Mouse (Mus musculus): ENCODE data around the gene Tmsb15b1.
"Not testable (repeated sequence)": the region's sequence is repeated elsewhere in the genome, so short reads cannot be mapped to it uniquely, and the experiment has no call there.

The Tmsb15b1 gene

DNA sequence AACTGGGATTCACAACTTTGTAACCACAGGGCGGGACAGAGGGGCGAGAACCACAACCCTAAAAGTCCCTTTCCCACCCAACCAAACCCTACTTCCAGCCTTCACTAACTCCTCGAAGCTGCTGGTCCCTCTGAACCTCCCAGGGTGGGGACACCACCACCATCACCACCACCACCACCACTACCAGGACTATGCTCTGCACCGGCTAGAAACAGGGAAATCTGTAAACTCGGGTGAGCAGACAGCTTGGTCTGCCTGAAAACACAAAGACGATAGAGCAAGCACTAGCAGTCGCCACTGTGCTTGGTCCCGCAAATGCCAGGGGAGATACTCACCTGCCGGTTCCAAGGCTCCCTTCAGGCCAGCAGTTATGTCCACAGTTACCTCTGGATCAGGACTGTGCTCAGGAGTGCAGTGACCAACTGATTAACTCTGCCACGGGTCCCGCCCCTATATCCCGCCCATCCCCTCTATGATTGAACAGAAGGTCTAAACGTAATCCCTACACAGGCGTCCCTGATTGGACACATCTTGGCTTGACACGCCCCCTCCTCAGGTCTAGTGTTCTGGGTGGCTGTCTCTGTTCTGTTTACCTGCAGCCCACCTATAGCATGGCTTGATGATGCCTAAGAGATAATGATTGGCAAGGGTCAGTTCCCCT lies at the start of gene Tmsb15b1, which contains the start of gene Tmsb15l:
Gene Tmsb15b1, minus strand, starts transcription at position 451 of the 661 bp plus-strand sequence.
Gene Tmsb15l, minus strand, starts transcription at position 446 of the 661 bp plus-strand sequence.
- DNase-seq (ENCODE audit: low spot score in 2 of 2), result peak in 1 of 2 experiments; percentile 41

DNA sequence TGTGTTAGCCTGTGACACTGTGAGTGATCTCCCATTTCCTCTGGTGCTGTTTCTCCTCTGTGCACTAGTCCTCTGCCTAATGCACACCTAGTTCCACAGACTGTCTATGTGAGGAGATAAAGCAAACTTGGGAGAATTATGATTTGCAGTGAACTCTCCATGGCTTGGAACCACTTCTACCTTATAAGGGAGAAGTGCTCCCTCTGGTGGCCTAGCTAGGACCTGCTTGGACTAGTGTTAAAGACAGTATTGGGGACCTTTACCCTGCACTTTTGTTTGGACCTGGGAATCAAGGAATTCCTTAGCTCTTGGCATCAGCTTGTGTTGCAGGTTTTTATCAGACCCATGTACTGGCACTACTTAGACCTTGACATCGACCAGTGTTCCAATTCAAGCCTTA lies 42.6 kb upstream of the Tmsb15b1 start:
- DNase-seq (ENCODE audit: low spot score in 2 of 2), result peak; percentile 35 to 36

DNA sequence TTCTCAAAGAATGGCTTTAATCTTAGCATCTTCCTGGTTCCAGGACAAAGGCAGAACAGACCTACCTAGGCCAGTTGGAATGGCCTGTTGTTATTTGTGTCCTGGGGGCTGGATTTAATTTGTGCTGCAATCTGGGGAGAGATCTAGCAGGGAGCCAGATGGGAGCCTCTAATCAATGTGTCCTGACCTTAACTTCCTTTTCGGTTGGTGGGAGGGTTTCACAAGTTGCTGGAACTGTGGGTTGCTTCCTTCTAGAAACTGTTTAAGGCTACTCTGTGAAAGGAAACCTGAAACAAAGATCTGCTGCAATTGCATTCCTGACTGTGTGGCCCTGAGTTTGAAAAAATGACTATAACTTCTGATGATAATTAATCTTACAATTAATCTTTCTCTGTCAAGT lies 41.0 kb upstream of the Tmsb15b1 start:
- DNase-seq (ENCODE audit: low spot score in 2 of 2), result no peak

DNA sequence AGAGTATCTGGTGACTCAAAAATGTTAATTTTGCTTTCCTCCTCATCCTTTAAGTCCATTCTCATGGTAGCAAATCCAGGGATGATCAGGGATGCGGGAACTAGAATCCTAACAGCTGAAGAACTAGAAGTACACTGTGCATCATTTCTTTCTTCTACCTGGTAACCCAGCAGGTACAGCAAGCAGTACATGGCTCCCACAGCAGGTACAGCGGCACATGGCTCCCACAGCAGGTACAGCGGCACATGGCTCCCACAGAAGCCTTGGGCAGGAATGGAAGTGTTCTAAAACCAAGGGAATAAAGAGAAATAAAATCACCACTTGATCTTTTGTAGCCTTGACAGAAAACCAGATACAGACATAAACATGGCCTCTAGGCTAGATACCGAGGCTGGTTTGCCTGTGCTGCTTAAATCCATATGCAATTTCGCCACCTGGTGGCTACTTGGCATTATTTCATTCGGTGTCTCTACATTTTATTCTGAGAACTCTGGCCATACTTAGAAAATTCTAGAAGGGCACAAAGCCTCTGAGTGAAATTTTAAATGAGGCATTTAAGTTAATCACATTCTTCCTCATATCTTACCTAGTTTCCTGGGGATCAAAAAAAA lies 38.5 kb upstream of the Tmsb15b1 start:
- DNase-seq (ENCODE audit: low spot score in 2 of 2), result no peak

DNA sequence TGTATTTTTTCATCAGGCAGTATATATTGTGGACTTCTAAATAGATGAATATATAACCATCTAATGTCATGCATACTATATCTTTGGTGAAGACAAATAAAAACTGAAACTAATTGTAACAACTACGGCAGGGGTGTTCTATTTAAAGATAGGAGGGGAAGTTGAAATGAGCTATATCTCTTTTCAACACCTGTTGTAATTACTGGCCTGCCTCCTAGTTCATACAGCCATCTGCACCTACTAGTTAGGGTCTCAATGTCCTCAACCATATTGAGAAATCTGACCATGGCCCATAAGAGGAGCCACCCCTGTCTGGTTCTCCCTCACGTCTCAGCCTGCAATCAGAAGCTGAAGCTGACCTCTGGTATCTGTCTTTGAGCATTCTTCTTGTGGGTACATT lies 19.6 kb upstream of the Tmsb15b1 start:
- no peak for DNase-seq (ENCODE audit: low spot score in 2 of 2)

DNA sequence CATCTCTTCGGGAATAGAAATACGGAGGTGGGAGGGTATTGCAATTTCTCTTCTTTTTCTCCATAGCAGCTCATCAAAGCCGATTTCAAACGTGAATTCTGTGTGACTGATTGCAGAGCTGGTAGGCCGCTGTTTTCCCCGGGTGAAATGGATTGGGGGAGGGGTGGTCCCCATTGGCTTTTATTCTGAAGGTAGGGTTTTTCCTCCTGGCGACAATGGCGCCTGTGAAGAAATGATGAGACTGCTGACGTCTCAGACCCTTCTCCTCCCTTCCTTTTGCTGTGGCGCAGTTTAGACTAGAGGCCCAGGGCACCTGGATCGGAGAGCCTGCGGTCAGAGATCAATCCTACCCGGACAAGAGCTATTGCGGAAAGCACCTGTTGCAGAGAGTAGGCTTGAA lies 17.0 kb upstream of the Tmsb15b1 start:
- no peak for DNase-seq (ENCODE audit: low spot score in 2 of 2)

DNA sequence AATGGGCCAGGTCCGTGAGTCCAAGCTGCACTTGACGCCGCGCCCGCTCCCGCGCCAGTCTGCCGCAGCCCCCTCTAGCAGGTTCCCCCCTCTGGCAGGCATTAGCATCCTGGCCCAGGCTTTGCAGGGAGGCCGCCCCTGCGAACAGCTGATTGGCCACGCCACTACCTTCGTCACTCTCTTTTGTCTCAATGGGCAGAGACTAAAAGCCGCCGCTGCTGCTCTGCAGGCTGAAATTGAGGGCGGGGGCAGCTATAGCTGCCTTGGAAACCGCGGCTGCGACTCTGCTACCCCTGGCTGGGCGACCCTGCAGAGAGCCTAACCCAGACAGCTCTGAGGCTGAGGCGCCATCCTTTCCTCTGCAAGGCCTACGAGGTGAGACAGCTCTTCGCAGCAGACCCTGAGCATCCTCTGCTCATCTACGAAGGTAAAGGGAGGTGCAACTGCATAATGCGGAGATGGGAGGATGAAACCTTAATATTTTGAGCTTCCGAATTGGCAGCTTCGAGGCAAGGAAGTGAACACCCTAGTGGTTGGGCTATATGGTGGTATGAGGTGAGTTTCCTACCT lies 16.4 kb upstream of the Tmsb15b1 start, which contains the start of gene Zcchc18:
Gene Zcchc18, plus strand, starts transcription at position 178 of the 570 bp plus-strand sequence.
- peak; percentile 52 to 63 for DNase-seq (ENCODE audit: low spot score in 2 of 2)

DNA sequence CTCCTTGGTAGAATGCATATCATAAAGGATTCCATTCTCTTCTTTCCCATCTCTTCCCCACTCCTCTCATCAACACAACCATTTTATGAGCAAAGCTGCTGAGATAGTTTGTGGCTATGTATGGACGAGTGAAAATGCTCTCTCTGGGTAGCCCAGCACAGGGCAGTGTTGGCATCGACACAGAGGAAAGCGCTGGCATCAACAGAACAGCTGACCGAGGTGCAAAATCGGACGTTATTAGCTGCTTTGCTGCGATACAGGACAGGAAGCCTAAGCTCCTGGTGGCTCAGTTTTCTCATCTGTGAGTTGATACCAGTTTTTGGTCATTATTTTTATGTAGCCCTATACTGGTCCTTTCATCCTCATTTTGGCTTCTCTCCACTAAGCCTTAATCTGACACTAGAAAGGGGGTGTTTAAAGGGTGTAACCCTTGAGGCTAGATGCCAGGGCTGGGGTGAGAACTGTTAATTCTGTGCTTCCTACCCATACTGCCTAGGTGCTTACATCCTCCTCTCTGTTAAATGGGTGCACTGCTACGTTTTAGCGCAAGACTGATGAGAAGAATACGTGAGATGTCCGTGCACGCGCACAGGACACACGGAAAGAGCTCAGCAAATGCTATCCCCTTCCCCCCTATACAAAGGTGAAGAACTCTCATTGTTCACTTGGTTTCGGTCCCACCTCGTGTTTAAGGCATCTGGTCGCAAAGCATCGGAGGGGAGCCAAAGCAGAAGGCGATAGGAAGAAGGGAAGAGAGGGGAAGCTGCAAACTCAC lies 15.7 kb upstream of the Tmsb15b1 start:
- DNase-seq (ENCODE audit: low spot score in 2 of 2), result no peak

DNA sequence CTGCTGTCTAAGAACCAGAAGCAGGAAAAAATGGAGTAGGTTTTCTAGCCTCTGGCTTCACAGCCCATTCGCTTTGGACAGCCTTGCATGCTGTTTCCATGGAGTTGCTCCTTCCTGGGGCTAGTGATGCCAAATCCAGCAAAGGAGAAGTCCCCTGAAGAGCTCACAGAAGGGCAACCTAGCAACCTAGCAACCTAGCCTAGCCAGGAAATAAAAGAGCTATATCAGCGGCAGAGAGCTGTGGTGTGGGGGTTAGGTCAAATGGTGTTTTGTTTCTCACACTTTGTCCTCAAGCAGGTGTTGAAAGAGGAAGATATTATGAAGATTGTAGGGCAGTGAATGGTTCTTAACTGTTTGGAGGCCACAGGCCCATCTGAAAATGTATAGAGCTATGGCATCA lies 14.6 kb upstream of the Tmsb15b1 start:
- DNase-seq (ENCODE audit: low spot score in 2 of 2), result no peak

DNA sequence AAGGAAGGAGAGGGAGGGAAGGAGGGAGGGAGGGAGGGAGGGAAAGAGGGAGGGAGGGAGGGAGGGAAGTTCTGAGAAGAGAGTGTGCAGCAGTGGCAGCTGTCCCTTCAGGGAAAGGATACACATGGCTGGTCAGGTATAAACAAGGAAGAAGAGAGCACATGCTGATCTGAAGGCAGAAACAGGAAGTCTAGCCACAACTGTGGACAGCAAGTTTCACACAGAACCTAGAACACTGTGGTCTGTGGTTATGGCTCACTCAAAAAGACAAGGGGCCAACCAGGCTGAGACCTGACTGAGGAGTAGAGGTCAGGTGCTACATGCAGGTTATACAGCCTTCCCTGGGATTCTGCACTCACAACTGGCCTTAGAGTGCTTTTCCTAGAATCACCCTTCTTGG lies 9.4 kb upstream of the Tmsb15b1 start:
- DNase-seq (ENCODE audit: low spot score in 2 of 2), result no peak

DNA sequence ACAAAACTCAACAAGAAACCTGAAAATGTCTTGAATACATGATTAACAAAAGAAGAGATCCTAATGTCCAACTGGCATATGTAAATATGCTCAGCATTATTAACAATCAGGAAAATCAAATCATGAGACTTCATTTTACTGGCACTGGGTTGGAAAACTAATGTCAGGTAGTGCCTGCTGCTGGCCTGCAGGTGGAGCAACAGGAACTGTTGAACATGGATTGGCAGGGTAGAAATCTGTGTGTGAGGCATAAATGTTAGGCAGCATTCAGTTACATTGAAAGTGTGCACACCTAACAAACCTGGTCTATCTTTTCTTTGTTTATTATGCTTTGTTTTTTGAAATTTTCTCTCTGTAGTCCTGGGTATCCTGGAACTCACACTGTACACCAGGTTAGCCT lies 1.9 kb upstream of the Tmsb15b1 start:
- no peak for DNase-seq (ENCODE audit: low spot score in 2 of 2)

DNA sequence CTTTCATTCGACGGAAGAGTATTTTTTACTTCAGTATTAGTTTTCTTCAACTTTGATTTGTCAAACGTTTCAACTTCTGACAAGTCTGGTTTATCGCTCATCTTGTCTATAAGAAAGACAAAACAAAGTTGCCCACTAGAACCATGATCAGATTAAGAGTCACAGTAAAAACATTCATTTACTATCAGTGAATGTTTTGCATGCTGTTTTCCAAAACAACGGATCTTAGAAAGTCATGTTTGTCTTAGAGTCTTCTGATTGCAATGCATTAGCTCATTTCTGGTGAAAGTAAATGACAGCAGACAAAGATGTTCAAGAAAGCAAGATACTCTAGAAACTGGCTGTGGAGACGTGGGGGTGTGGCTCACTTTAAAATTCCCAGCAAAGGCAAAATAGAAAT lies 1.3 kb downstream of the Tmsb15b1 start, which contains the start of gene Tmsb15b2:
Gene Tmsb15b2, minus strand, starts transcription at position 101 of the 400 bp plus-strand sequence.
- DNase-seq (ENCODE audit: low spot score in 2 of 2), result not testable (repeated sequence)

DNA sequence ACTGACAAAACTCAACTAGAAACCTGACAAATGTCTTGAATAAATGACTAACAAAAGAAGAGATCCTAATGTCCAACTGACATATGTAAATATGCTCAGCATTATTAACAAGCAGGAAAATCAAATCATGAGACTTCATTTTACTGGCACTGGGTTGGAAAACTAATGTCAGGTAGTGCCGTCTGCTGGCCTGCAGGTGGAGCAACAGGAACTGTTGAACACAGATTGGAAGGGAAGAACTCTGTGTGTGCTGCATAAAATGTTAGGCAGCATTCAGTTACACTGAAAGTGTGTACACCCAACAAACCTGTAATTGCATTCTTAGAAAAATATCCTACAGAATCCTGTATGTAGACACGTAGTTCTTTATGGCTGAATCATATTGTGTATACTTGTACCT lies 17.0 kb downstream of the Tmsb15b1 start:
- DNase-seq (ENCODE audit: low spot score in 2 of 2), result no peak

DNA sequence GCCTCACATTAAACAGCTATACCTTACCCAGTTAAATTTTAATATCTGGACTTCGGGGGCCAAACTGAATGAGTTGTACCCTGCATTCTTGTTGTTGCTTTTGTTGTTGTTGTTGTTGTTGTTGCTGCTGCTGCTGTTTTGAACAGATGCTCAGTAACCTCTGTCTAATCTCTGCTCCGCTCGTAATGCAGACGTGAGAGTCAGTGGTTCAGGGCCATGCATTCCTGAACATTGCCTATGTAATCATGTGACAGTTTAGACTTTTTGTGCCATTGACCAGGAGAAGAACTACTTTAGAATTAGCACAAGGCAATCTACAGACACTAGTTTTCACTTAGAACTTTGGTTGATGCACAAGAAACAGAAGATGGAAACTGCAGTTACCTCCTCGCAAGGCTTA lies 18.4 kb downstream of the Tmsb15b1 start:
- DNase-seq (ENCODE audit: low spot score in 2 of 2), result not testable (repeated sequence)

DNA sequence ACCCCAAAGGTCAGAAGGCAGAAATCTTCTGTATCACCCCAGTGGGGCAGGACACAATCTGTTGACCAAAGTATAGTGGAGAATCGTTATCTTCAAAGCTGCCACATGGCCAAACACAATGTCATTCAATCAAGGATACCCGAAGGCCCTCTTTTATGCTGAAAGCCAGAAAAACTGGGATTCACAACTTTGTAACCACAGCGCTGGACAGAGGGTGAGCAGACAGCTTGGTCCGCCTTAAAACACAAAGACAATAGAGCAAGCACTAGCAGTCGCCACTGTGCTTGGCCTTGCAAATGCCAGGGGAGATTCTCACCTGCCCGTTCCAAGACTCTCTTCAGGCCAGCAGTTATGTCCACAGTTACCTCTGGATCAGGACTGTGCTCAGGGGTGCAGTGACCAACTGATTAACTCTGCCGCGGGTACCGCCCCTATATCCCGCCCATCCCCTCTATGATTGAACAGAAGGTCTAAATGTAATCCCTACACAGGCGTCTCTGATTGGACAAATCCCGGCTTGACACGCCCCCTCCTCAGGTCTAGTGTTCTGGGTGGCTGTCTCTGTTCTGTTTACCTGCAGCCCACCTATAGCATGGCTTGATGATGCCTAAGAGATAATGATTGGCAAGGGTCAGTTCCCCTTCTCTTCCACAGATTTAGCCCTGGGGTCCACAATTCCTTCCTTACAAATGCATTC lies 18.9 kb downstream of the Tmsb15b1 start:
- DNase-seq (ENCODE audit: low spot score in 2 of 2), result peak; percentile 28 to 66

DNA sequence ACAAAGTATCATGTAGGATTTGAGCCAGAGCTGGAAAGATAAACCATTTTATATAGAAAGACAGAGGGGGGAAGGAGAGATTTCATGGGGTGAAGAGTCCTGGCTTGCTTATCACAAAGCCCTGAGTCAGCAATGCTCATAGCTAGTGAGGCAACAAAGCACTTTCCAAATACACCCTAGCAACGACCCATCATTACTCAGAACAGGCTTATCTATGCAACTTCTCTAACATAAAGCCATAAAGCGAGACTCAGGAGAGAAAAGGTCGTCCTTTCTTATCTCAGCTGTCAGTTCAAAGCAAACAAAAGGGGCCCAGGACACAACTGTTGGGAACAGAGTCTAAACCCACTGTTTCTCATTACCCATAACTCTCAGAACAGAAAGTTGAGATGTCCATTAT lies 38.7 kb downstream of the Tmsb15b1 start:
- no peak for DNase-seq (ENCODE audit: low spot score in 2 of 2)

DNA sequence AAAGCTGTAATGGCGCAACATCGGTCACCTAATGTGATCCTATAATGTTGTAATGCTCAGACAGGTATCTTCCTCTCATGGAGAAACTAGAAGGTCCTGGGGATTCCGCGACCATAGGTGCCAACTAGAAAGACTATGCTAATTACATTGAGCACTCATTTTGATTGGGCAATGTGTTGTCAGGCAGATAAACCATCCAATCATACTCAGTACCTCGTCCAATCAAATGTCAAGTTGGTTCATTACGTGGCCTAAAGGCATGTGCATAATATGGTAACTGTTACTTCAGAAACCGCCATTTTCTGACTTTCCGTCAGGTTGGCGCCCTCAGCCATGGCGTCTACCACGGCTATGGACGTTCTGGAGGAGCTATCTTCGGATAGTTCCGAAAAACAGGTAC lies 49.6 kb downstream of the Tmsb15b1 start, which contains the start of gene H2bfm:
Gene H2bfm, plus strand, starts transcription at position 295 of the 400 bp plus-strand sequence.
- no peak for DNase-seq (ENCODE audit: low spot score in 2 of 2)

DNA sequence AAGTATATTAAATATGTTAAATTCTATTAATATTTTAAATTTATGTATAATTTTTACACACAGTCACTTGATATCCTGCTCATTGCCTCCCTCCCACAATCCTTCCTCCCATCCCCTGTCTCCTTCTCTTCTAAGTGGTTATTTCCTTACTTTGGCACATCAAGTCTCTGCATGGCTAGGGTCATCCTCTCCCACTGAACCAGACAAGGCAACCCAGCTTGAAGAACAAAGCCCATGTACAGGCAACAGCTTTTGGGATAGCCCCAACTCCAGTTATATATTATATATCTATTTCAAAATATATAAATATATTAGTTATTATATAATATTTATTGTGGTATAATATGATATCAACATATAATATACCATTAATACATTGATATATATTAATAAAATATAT lies 50.8 kb downstream of the Tmsb15b1 start:
- no peak for DNase-seq (ENCODE audit: low spot score in 2 of 2)

All from frontal cortex, postnatal 25 days (tissue).